Mouse (Mus musculus) ES-Bruce4 (cell line): Measurements from ENCODE around the gene P3h3. TPM values are rescaled to one million over a fixed set of nuclear protein-coding genes. Genes with fewer than 3 reads are reported as not detected.

Experiments
- H3K27ac ChIP-seq: 2 replicates; pipeline ENCODE4 v1.5.1; 2012; ENCODE audit warnings: low read length, inconsistent platforms; ENCODE audit not compliant: insufficient read depth
- H3K27me3 ChIP-seq: 2 replicates; pipeline ENCODE4 v1.6.1; 2012; ENCODE audit warnings: mild to moderate bottlenecking, low read length, inconsistent platforms; ENCODE audit not compliant: control insufficient read depth, poor library complexity, insufficient read depth, severe bottlenecking
- H3K36me3 ChIP-seq: 2 replicates; pipeline ENCODE4 v1.6.1; 2012; ENCODE audit warnings: inconsistent platforms, mild to moderate bottlenecking, low read length, moderate library complexity; ENCODE audit not compliant: control insufficient read depth, poor library complexity, insufficient read depth, severe bottlenecking
- H3K4me1 ChIP-seq: one replicate; pipeline ENCODE4 v1.8.1; 2011; ENCODE audit warnings: low read length; ENCODE audit not compliant: control insufficient read depth, insufficient read depth
- H3K4me3 ChIP-seq: 2 replicates; pipeline ENCODE4 v1.5.1; 2011; ENCODE audit warnings: low read depth, mild to moderate bottlenecking, low read length
- H3K9ac ChIP-seq: 2 replicates; pipeline ENCODE4 v1.6.1; 2012; ENCODE audit warnings: low read depth, mild to moderate bottlenecking, inconsistent platforms; ENCODE audit not compliant: poor library complexity, severe bottlenecking
- H3K9me3 ChIP-seq: replicated peaks from 2 replicates; pipeline ENCODE4 v1.6.1; 2012; ENCODE audit warnings: mild to moderate bottlenecking, low read length, inconsistent platforms; ENCODE audit not compliant: control insufficient read depth, poor library complexity, insufficient read depth, severe bottlenecking
- CTCF ChIP-seq: IDR thresholded peaks from one replicate; pipeline ENCODE4 v1.8.1; 2011; ENCODE audit warnings: low read depth, low read length
- EP300 ChIP-seq: IDR thresholded peaks from 2 replicates; pipeline ENCODE4 v1.6.1; 2011; ENCODE audit warnings: low read depth, low read length; ENCODE audit not compliant: insufficient read depth
- POLR2A ChIP-seq: IDR thresholded peaks from one replicate; pipeline ENCODE4 v1.8.1; 2011; ENCODE audit warnings: low read length; ENCODE audit not compliant: insufficient read depth
- polyA plus RNA-seq: library from polyadenylated mRNA; stranded (reverse); fragments of >200 nt; gene quantifications from 2 replicates; pipeline ENCODE4 v1.2.4, GENCODE M21; 2011; ENCODE audit warnings: low read depth; ENCODE audit not compliant: missing spikeins, insufficient read depth, insufficient read length

Gene P3h3
- polyA plus RNA-seq, 1 experiment: 3.1 TPM

DNA sequence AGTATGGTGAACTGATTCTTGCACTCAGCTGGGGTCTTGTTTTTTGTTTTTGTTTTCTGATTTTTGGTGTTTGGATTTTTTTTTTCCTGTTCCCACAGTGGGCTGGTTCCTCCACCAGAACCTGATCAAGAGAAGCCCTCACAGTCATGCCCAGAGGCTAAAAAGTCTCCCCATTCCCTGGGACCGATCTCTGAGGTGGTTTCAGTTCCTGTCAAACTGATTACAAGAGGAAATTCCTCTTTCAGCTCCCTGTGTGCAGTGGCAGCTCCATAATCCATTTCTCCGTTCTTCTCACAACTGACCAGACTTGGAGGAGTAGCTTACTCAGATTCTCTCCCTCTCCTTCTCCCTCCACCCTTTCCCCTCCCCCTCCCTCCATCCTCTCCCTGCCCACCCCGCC, 16.8 kb upstream of the P3h3 start:
- H3K27ac ChIP-seq: no peak overlapping the region
- TF ChIP-seq EP300: no peak
- TF ChIP-seq POLR2A: no peak
- TF ChIP-seq CTCF: no peak
- H3K36me3 ChIP-seq: no peaks in the 10 kb centered on the region
- H3K4me1 ChIP-seq: no peaks in the 10 kb centered on the region
- no peaks in the 10 kb centered on the region for H3K9me3 ChIP-seq
- H3K4me3 ChIP-seq: no peak overlapping the region
- no peak overlapping the region for H3K9ac ChIP-seq
- no peaks in the 10 kb centered on the region for H3K27me3 ChIP-seq

DNA sequence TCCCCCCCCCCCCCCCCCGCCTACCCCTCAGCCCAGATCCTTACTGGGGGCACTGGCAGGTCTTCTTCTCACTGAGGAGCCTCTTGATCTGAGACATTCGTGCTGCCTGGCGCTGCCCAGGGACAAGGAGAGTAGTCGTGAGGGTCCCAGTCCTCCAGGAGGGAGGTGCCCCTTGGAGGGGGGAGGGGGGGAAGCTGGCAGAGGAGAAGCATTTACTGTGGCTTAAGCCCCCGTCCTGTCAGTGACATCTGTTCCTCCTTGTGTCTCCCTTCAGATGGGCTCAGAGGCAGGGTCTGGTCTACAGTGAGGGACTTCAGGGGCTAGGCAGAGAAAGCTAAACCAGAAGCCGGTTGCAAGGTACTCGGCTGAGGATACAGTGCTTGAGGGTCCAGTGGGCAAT, 9.0 kb upstream of the P3h3 start:
- Histone ChIP-seq H3K9me3 (no peaks in the 10 kb centered on the region), H3K36me3 (no peaks in the 10 kb centered on the region), H3K9ac (no peak overlapping the region), H3K27me3 (no peaks in the 10 kb centered on the region), H3K4me1 (peaks cover 6% of the 10 kb centered on the region), H3K27ac (no peak overlapping the region), H3K4me3 (no peak overlapping the region)
- TF ChIP-seq CTCF (no peak), POLR2A (no peak), EP300 (no peak)

DNA sequence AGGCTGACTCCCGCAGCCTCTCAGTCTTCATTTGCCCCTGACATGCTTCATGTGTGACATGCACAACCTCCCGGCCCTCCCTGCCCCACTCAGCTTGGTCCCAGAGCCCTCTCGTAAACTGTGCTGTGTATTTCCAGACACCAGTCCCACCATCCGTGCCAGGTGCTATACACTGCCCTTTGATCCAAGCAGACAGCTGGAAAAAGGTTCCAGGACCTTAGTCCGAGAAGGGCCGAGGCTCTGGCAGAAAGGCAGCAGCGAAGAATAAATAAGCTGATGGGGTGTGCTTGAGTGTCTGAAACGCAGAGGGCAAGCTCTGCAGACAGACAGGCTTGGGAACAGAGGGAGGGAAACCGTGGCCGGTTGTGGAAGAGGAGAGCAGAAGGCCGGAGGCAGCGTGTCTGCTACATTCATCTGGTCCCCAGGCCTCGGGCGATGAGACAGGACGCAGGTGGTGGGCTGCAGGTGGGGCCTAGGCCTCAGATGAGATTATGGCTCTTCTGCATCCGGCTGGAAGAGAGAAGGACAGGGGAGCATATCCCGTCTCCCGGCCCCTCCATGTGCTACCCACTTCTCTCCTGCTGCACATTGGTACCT, 8.3 kb upstream of the P3h3 start:
- no peaks in the 10 kb centered on the region for H3K27me3 ChIP-seq
- no peaks in the 10 kb centered on the region for H3K36me3 ChIP-seq
- no peak for TF ChIP-seq EP300
- TF ChIP-seq POLR2A: no peak
- no peak for TF ChIP-seq CTCF
- no peak overlapping the region for H3K27ac ChIP-seq
- peaks cover 10% of the 10 kb centered on the region for H3K4me1 ChIP-seq
- no peak overlapping the region for H3K4me3 ChIP-seq
- no peak overlapping the region for H3K9ac ChIP-seq
- H3K9me3 ChIP-seq: no peaks in the 10 kb centered on the region

DNA sequence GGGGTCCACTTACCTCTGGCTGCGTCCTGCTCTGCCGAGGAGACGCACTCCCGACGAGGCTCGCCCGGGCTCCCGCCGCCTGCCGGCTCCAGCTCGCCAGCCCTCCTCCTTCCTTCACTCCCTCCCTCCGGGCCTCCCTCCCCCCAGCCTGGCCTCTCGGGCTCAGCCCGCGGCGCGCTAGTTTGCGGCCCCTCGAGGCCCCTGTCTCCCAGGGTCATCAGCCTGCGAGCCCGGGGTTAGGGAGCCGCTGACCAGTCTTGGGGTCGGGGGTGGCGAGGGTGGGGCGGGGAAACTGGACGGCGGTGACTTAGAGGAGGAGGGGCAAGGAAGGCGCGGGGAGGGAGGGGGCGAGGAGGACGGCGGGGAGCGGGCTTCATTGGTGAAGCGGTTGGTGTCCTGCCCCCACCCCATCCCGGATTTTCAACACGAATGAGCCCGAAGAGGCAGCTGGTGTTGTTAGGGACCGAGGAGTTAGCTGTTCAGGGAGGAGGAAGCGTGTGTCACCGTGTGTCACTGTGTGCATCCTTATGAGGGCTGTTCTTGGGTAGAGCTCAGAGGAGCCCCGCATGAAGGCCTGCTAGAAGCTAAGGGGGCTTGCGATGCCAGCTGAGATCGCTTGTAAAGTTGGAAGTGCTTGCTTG, 6.2 kb upstream of the P3h3 start, which contains the start of gene Gpr162:
Gpr162 (minus strand) TSS at position 326 of the 641 bp plus-strand sequence.
- no peak within 1 kb of the TSS for H3K27ac ChIP-seq
- H3K4me3 ChIP-seq: peak within 1 kb of the TSS; percentile 57
- no peaks in the 10 kb centered on the region for H3K27me3 ChIP-seq
- TF ChIP-seq EP300 (no peak), POLR2A (no peak), CTCF (no peak)
- no peaks in the 10 kb centered on the region for H3K36me3 ChIP-seq
- H3K9ac ChIP-seq: peak within 1 kb of the TSS; percentile 78
- H3K9me3 ChIP-seq: no peaks in the 10 kb centered on the region
- H3K4me1 ChIP-seq: peaks cover 13% of the 10 kb centered on the region

DNA sequence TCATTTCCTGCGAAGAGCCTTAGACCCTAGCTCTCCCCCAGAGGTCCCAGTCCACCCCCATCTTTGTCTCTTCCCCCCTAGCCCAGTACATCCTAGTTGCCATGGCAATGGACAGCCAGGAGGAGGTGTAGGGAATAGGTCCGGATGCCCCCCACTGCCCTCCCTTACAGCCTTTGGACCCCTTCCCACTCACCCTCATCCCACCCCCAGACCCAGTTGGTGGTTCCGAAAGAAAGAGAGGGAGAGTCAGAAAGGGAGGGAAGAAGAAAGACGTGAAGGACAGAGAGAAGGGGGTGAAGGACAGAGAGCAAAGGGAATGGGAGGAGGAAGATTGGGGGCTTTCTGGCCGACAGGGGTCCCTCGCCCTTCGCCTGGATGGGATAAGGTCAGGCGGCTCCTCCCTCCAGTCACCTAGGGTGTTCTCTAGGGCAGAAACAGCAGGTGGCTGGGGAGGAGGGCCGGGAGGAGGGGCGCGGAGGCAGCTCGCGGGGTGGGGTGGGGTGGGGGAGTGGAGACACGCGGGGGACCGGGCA, 5.6 kb upstream of the P3h3 start:
- H3K9ac ChIP-seq: peak overlapping the region; percentile 78
- no peaks in the 10 kb centered on the region for H3K9me3 ChIP-seq
- no peaks in the 10 kb centered on the region for H3K36me3 ChIP-seq
- no peaks in the 10 kb centered on the region for H3K27me3 ChIP-seq
- TF ChIP-seq CTCF (peak; percentile 30), EP300 (no peak)
- peaks cover 13% of the 10 kb centered on the region for H3K4me1 ChIP-seq
- H3K27ac ChIP-seq: no peak overlapping the region
- peak overlapping the region; percentile 57 for H3K4me3 ChIP-seq

DNA sequence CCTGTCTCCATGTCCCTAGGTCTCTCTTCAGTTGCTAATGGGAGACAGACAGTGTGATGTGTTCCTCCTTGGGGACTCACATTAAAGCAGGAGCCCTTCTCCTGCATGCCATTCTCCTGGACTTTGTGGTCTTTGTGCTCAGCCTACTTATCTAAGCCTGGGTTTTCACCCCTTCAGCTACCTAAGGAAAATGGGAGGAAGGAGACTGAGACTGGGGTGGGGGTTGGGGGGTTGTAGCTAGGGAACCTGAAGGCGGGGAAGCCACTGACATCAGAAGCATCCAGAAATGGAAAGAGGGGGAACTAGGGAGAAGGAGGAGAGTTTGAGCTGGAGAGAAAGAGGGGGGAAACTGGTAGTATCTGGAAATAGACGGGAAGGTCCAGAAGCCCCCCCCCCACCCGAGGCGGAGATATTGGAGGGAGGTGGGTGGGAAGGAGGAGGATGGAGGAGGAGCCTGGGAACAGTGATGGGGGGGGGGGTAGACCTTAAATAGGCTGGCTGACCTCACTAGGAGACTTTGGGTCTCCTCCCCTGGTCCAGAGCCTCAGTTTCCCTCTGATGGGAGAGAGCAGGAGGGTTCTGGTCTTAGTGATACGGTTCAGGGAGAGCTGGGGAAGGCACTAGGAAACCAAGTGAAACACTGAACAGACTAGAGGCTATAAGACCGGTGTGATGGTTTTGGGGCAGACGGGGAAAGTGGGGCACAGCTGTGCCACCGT, 5.0 kb upstream of the P3h3 start:
- Histone ChIP-seq H3K27ac (no peak overlapping the region), H3K9ac (no peak overlapping the region), H3K4me3 (no peak overlapping the region), H3K9me3 (no peaks in the 10 kb centered on the region), H3K36me3 (no peaks in the 10 kb centered on the region), H3K4me1 (peaks cover 13% of the 10 kb centered on the region), H3K27me3 (no peaks in the 10 kb centered on the region)
- no peak for TF ChIP-seq POLR2A
